In the genomic region with DNA sequence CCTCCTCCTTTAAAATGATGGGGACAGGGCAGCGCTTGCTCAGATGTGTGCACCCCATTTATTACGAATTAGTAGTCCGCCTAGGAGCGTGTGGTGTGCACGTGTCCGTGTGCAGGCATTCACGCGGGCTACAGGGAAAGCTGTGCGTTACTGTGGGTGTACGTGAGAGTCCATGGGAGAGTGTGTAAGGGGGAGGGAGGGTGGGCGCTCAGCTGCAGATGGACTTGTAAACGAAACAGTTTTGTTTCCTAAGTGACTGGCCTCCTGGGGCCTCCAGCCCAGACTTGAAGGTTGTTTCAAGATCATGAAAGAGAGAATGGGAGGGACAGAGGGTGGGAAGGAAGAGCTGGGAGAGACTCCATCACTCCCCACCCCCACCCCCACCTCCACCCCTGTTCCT, we compare ENCODE assay signal across 13 mouse cellular contexts. TPM values are rescaled to one million over a fixed set of nuclear protein-coding genes. Genes with fewer than 3 reads are reported as not detected.
DNase-seq lines count a peak whose midpoint lies in the region; ATAC-seq and TF ChIP-seq lines count a peak whose summit lies in the region.
"Had no signal": no experiment of that assay in that cellular context is flagged by ENCODE, and none has a peak within 500 bp of the region (broad histone marks: within the 10 kb centered on the region; RNA-seq: fewer than 3 reads in every experiment).

No protein-coding gene starts in this region.

- intact Hi-C loops in left cerebral cortex, postnatal 4 days (cut with DNase I) = no loop called here

- no peaks in the 10 kb centered on the region for H3K9me3 ChIP-seq in embryonic facial prominence, embryonic 14.5 days (ENCODE audit: control insufficient read depth, low read length)
- no peaks in the 10 kb centered on the region for H3K9me3 ChIP-seq in limb, embryonic 12.5 days
- H3K9me3 ChIP-seq in neural tube, embryonic 15.5 days (replicated peaks) = no peaks in the 10 kb centered on the region
- H3K9me3 ChIP-seq: liver, embryonic 12.5 days had no signal

- 32% methylated on average over 12 of the region's 12 CpGs for WGBS in embryonic facial prominence, embryonic 14.5 days
- 24% methylated on average over 12 of the region's 12 CpGs for WGBS in limb, embryonic 12.5 days
- 43% methylated on average over 12 of the region's 12 CpGs for WGBS in neural tube, embryonic 15.5 days

- no peak overlapping the region for H3K4me2 ChIP-seq in embryonic facial prominence, embryonic 14.5 days (ENCODE audit: low read depth, low read length)
- H3K4me2 ChIP-seq in limb, embryonic 12.5 days = no peak overlapping the region
- H3K4me2 ChIP-seq in neural tube, embryonic 15.5 days = no peak overlapping the region
- H3K4me2 ChIP-seq: liver, embryonic 12.5 days had no signal

- H3K36me3 ChIP-seq in embryonic facial prominence, embryonic 14.5 days (ENCODE audit: control insufficient read depth, insufficient read depth, low read length) = no peaks in the 10 kb centered on the region
- H3K36me3 ChIP-seq in limb, embryonic 12.5 days = no peaks in the 10 kb centered on the region
- H3K36me3 ChIP-seq in neural tube, embryonic 15.5 days = no peaks in the 10 kb centered on the region
- H3K36me3 ChIP-seq: liver, embryonic 12.5 days had no signal

- H3K4me3 ChIP-seq in layer of hippocampus, adult 2 months = no peak overlapping the region; the same call in 1 of the 2 replicates
- H3K4me3 ChIP-seq in embryonic facial prominence, embryonic 14.5 days (ENCODE audit: low read depth, low read length) = no peak overlapping the region
- H3K4me3 ChIP-seq in limb, embryonic 12.5 days (replicated peaks) = no peak overlapping the region
- H3K4me3 ChIP-seq in neural tube, embryonic 15.5 days (replicated peaks) = no peak overlapping the region
- H3K4me3 ChIP-seq: liver, embryonic 12.5 days had no signal

- no peak for TF ChIP-seq CTCF in layer of hippocampus, adult 2 months (conservative IDR thresholded peaks at IDR 0.05)

- no peak for DNase-seq in layer of hippocampus, adult 2 months (ENCODE audit: low spot score in 2 of 2)
- DNase-seq in layer of hippocampus, adult 18-20 months (ENCODE audit: low spot score in 2 of 2) = no peak
- DNase-seq in embryonic facial prominence, embryonic 14.5 days (ENCODE audit: low spot score) = peak; percentile 61
- DNase-seq in left cerebral cortex, postnatal 4 days = no peak
- no peak for DNase-seq in cerebellum, adult 8-10 months
- DNase-seq: adrenal gland, postnatal 10 days had no signal

- ATAC-seq in embryonic facial prominence, embryonic 14.5 days (ENCODE audit: low read depth) = peak; percentile 50
- ATAC-seq in limb, embryonic 12.5 days (ENCODE audit: insufficient number of reproducible peaks, insufficient read depth, low FRiP score, low TSS enrichment, low read depth) = no peak
- no peak for ATAC-seq in neural tube, embryonic 15.5 days (ENCODE audit: low FRiP score)
- ATAC-seq: liver, embryonic 12.5 days had no signal

- H3K9ac ChIP-seq in embryonic facial prominence, embryonic 14.5 days (ENCODE audit: low read depth, low read length) = no peak overlapping the region
- no peak overlapping the region for H3K9ac ChIP-seq in limb, embryonic 12.5 days (replicated peaks)
- H3K9ac ChIP-seq in neural tube, embryonic 15.5 days (replicated peaks) = no peak overlapping the region
- H3K9ac ChIP-seq: liver, embryonic 12.5 days had no signal

- H3K27me3 ChIP-seq in embryonic facial prominence, embryonic 14.5 days (replicated peaks; ENCODE audit: control insufficient read depth, insufficient read depth, low read length) = no peaks in the 10 kb centered on the region
- H3K27me3 ChIP-seq in limb, embryonic 12.5 days = no peaks in the 10 kb centered on the region
- no peaks in the 10 kb centered on the region for H3K27me3 ChIP-seq in neural tube, embryonic 15.5 days (replicated peaks)

- peaks cover 26% of the 10 kb centered on the region for H3K4me1 ChIP-seq in embryonic facial prominence, embryonic 14.5 days (ENCODE audit: control insufficient read depth, insufficient read depth, low read length)
- peaks cover 75% of the 10 kb centered on the region for H3K4me1 ChIP-seq in limb, embryonic 12.5 days (replicated peaks)
- H3K4me1 ChIP-seq in neural tube, embryonic 15.5 days = peaks cover 39% of the 10 kb centered on the region

- H3K27ac ChIP-seq in layer of hippocampus, adult 2 months = peak overlapping the region; percentile 93
- H3K27ac ChIP-seq in embryonic facial prominence, embryonic 14.5 days (replicated peaks; ENCODE audit: low read depth, low read length) = no peak overlapping the region
- peak overlapping the region; percentile 18; the same call in 1 of the 2 replicates for H3K27ac ChIP-seq in limb, embryonic 12.5 days
- 0 out of 2 replicates have a peak overlapping the region, but pooled peaks have one; percentile 19 for H3K27ac ChIP-seq in neural tube, embryonic 15.5 days (replicated peaks)
- H3K27ac ChIP-seq: liver, embryonic 12.5 days had no signal

RNA-seq across cellular contexts. Expression of a gene that starts 3.3 kb away (rescaled TPM):
- total RNA-seq in layer of hippocampus, adult 2 months (2021) = 100 to 1,000 TPM; 585 to 600 TPM
- total RNA-seq in layer of hippocampus, adult 18-20 months (2021) = 100 to 1,000 TPM; 555 to 598 TPM
- polyA plus RNA-seq in embryonic facial prominence, embryonic 14.5 days (2014; fragmentation: Nextera tagmentation; extraction: Ambion mirVana) = 5.6 and 6.2 TPM in 2 replicates
- polyA plus RNA-seq in limb, embryonic 12.5 days (2016; fragmentation: Nextera tagmentation; extraction: Ambion mirVana) = 5.1 and 5.4 TPM in 2 replicates
- polyA plus RNA-seq in neural tube, embryonic 15.5 days (2015; fragmentation: Nextera tagmentation; extraction: Ambion mirVana) = 57.9 and 63.1 TPM in 2 replicates
- total RNA-seq in left cerebral cortex, postnatal 4 days (2021) = 100 to 1,000 TPM; 211 to 226 TPM
- total RNA-seq: hematopoietic stem cell, adult 5-6 weeks; megakaryocyte, adult 5-6 weeks; MEL had no signal

RNA-seq across cellular contexts. Expression of a gene that starts 27.9 kb away (rescaled TPM):
- 10 to 100 TPM; 67.2 to 69.2 TPM for total RNA-seq in layer of hippocampus, adult 2 months (2021)
- total RNA-seq in layer of hippocampus, adult 18-20 months (2021) = 10 to 100 TPM; 70.6 to 75.4 TPM
- polyA plus RNA-seq in embryonic facial prominence, embryonic 14.5 days (2014; fragmentation: Nextera tagmentation; extraction: Ambion mirVana) = 0.06 TPM in 1 of 2 replicates, not detected in the other
- not detected in 2 replicates for polyA plus RNA-seq in limb, embryonic 12.5 days (2016; fragmentation: Nextera tagmentation; extraction: Ambion mirVana)
- 2.5 and 3.2 TPM in 2 replicates for polyA plus RNA-seq in neural tube, embryonic 15.5 days (2015; fragmentation: Nextera tagmentation; extraction: Ambion mirVana)
- 10 to 100 TPM; 23.5 to 27.4 TPM for total RNA-seq in left cerebral cortex, postnatal 4 days (2021)
- total RNA-seq: hematopoietic stem cell, adult 5-6 weeks; megakaryocyte, adult 5-6 weeks; MEL had no signal
- polyA plus RNA-seq: liver, embryonic 12.5 days had no signal

RNA-seq across cellular contexts. Expression of a gene that starts 39.7 kb away (rescaled TPM):
- total RNA-seq in layer of hippocampus, adult 2 months (2021) = 100 to 1,000 TPM; 255 to 257 TPM
- 100 to 1,000 TPM; 262 to 286 TPM for total RNA-seq in layer of hippocampus, adult 18-20 months (2021)
- 57.2 and 60.4 TPM in 2 replicates for polyA plus RNA-seq in embryonic facial prominence, embryonic 14.5 days (2014; fragmentation: Nextera tagmentation; extraction: Ambion mirVana)
- 44.1 and 45.9 TPM in 2 replicates for polyA plus RNA-seq in limb, embryonic 12.5 days (2016; fragmentation: Nextera tagmentation; extraction: Ambion mirVana)
- polyA plus RNA-seq in neural tube, embryonic 15.5 days (2015; fragmentation: Nextera tagmentation; extraction: Ambion mirVana) = 70.9 and 71.3 TPM in 2 replicates
- 100 to 1,000 TPM; 157 to 165 TPM for total RNA-seq in left cerebral cortex, postnatal 4 days (2021)

RNA-seq across cellular contexts. Expression of a gene that starts 39.8 kb away (rescaled TPM):
- total RNA-seq in layer of hippocampus, adult 2 months (2021) = 10 to 100 TPM; 83.2 to 91.6 TPM
- total RNA-seq in layer of hippocampus, adult 18-20 months (2021) = 10 to 100 TPM; 82.6 to 88.4 TPM
- 0.18 and 0.28 TPM in 2 replicates for polyA plus RNA-seq in embryonic facial prominence, embryonic 14.5 days (2014; fragmentation: Nextera tagmentation; extraction: Ambion mirVana)
- 0.04 and 0.05 TPM in 2 replicates for polyA plus RNA-seq in limb, embryonic 12.5 days (2016; fragmentation: Nextera tagmentation; extraction: Ambion mirVana)
- 2.3 and 2.5 TPM in 2 replicates for polyA plus RNA-seq in neural tube, embryonic 15.5 days (2015; fragmentation: Nextera tagmentation; extraction: Ambion mirVana)
- 10 to 100 TPM; 20.4 to 21.3 TPM for total RNA-seq in left cerebral cortex, postnatal 4 days (2021)
- total RNA-seq: hematopoietic stem cell, adult 5-6 weeks had no signal

RNA-seq across cellular contexts. Expression of a gene that starts 43.0 kb away (rescaled TPM):
- total RNA-seq in layer of hippocampus, adult 2 months (2021) = not detected
- total RNA-seq in layer of hippocampus, adult 18-20 months (2021) = not detected
- 0.05 TPM in 1 of 2 replicates, not detected in the other for polyA plus RNA-seq in embryonic facial prominence, embryonic 14.5 days (2014; fragmentation: Nextera tagmentation; extraction: Ambion mirVana)
- not detected in 2 replicates for polyA plus RNA-seq in limb, embryonic 12.5 days (2016; fragmentation: Nextera tagmentation; extraction: Ambion mirVana)
- 0.05 TPM in 1 of 2 replicates, not detected in the other for polyA plus RNA-seq in neural tube, embryonic 15.5 days (2015; fragmentation: Nextera tagmentation; extraction: Ambion mirVana)
- total RNA-seq in left cerebral cortex, postnatal 4 days (2021) = under 1 TPM in 1 of 2 experiments, not detected in 1; 0.58 TPM
- total RNA-seq: hematopoietic stem cell, adult 5-6 weeks; megakaryocyte, adult 5-6 weeks; MEL had no signal
- polyA plus RNA-seq: liver, embryonic 12.5 days; urinary bladder, adult 2 months had no signal
